Mouse (Mus musculus) adrenal gland, postnatal 36 days (tissue): ENCODE measurements around the gene 3110040N11Rik. TPM values are rescaled to one million over a fixed set of nuclear protein-coding genes. Genes with fewer than 3 reads are reported as not detected.
A peak's percentile ranks its signal among the peaks of the same experiment; 100 is the strongest.

Source experiments
- DNase-seq, 2 experiments: peaks; one replicate each; pipeline ENCODE4 v3.0.0; 2021; ENCODE audit warnings: mixed read lengths in 1 of 2
- long read RNA-seq, 2 experiments: library from polyadenylated mRNA; stranded (forward); transcript quantifications; one replicate each; pipeline ENCODE4 v2.0.0; 2021; ENCODE audit warnings: borderline sequencing depth in 2 of 2
- total RNA-seq, 2 experiments: library from RNA; stranded (reverse); gene quantifications; 2 replicates each; pipeline ENCODE4 v1.2.3; 2021

Gene 3110040N11Rik
- 10 to 100 TPM; 30.9 to 41.0 TPM for total RNA-seq
- long read RNA-seq, experiment 1, transcript 3110040N11Rik-201 (5 exons, 887 nt) = major isoform, 12 of 44 reads
- long read RNA-seq, experiment 1, partial matches to known transcripts = 5 of 44 reads
- long read RNA-seq, experiment 1, other reads (novel, unspliced or antisense) = 27 of 44 reads
- long read RNA-seq, experiment 2, transcript 3110040N11Rik-201 (5 exons, 887 nt) = major isoform, 5 of 22 reads
- long read RNA-seq, experiment 2, partial matches to known transcripts = 3 of 22 reads
- long read RNA-seq, experiment 2, other reads (novel, unspliced or antisense) = 14 of 22 reads

GRCm38 (mm10) chr7:81789095-81789757, at the start of gene 3110040N11Rik:
Gene 3110040N11Rik, minus strand, starts transcription at chr7:81789478.
- DNase-seq = peak; percentile 88 to 90

GRCm38 (mm10) chr7:81837771-81838170, 48.5 kb upstream of the 3110040N11Rik start:
- peak; percentile 37 to 54 for DNase-seq

GRCm38 (mm10) chr7:81835430-81835829, 46.2 kb upstream of the 3110040N11Rik start:
- DNase-seq = no peak

- no peak for DNase-seq
Observed at GRCm38 (mm10) chr7:81834847-81835246, 45.6 kb upstream of the 3110040N11Rik start.

- DNase-seq = peak; percentile 91 to 95
Observed at GRCm38 (mm10) chr7:81829379-81829894, 40.2 kb upstream of the 3110040N11Rik start, which contains the start of gene Btbd1. Gene Btbd1, minus strand, starts transcription at chr7:81829431.

- peak; percentile 79 for DNase-seq
Observed at GRCm38 (mm10) chr7:81828681-81829378, 39.6 kb upstream of the 3110040N11Rik start.

- DNase-seq = peak in 1 of 2 experiments; percentile 22
Observed at GRCm38 (mm10) chr7:81827806-81828667, 38.8 kb upstream of the 3110040N11Rik start.

GRCm38 (mm10) chr7:81825381-81825780, 36.1 kb upstream of the 3110040N11Rik start:
- DNase-seq = peak; percentile 51 to 68

- DNase-seq = no peak
Observed at GRCm38 (mm10) chr7:81824906-81825305, 35.6 kb upstream of the 3110040N11Rik start.

- DNase-seq = no peak
Observed at GRCm38 (mm10) chr7:81806067-81806466, 16.8 kb upstream of the 3110040N11Rik start.

- peak in 1 of 2 experiments; percentile 21 for DNase-seq
Observed at GRCm38 (mm10) chr7:81788536-81788935, 742 bp downstream of the 3110040N11Rik start.

GRCm38 (mm10) chr7:81777667-81778218, 11.5 kb downstream of the 3110040N11Rik start:
- DNase-seq = peak in 1 of 2 experiments; percentile 21

GRCm38 (mm10) chr7:81775325-81775724, 14.0 kb downstream of the 3110040N11Rik start:
- DNase-seq = peak; percentile 23 to 47

GRCm38 (mm10) chr7:81772786-81773539, 16.3 kb downstream of the 3110040N11Rik start:
- peak; percentile 44 to 66 for DNase-seq

GRCm38 (mm10) chr7:81763110-81763845, 26.0 kb downstream of the 3110040N11Rik start:
- DNase-seq = peak; percentile 12 to 41

GRCm38 (mm10) chr7:81762180-81763109, 26.8 kb downstream of the 3110040N11Rik start, which contains the start of gene Ramac:
Gene Ramac, plus strand, starts transcription at chr7:81762925.
- DNase-seq = peak; percentile 91 to 93

GRCm38 (mm10) chr7:81747956-81748355, 41.3 kb downstream of the 3110040N11Rik start:
- no peak for DNase-seq

- peak; percentile 76 to 78 for DNase-seq
Observed at GRCm38 (mm10) chr7:81744145-81744544, 45.1 kb downstream of the 3110040N11Rik start.
